Mouse (Mus musculus): ENCODE data around the gene Slc16a6. TPM values are rescaled to one million over a fixed set of nuclear protein-coding genes. Genes with fewer than 3 reads are reported as not detected.
"Not testable (repeated sequence)": the region's sequence is repeated elsewhere in the genome, so short reads cannot be mapped to it uniquely, and the experiment has no call there.

Gene Slc16a6
- 10 to 100 TPM; 18.6 to 20.8 TPM for total RNA-seq (2021)
- long read RNA-seq, experiment 1, full-length matches to known transcripts: 12 of 14 reads
- long read RNA-seq, experiment 1, partial matches to known transcripts: 1 of 14 reads
- long read RNA-seq, experiment 1, other reads (novel, unspliced or antisense): 1 of 14 reads
- long read RNA-seq, experiment 2, transcript Slc16a6-203 (6 exons, 2,354 nt): major isoform, 7 of 11 reads
- long read RNA-seq, experiment 2, partial matches to known transcripts: 3 of 11 reads
- long read RNA-seq, experiment 2, other reads (novel, unspliced or antisense): 1 of 11 reads

DNA sequence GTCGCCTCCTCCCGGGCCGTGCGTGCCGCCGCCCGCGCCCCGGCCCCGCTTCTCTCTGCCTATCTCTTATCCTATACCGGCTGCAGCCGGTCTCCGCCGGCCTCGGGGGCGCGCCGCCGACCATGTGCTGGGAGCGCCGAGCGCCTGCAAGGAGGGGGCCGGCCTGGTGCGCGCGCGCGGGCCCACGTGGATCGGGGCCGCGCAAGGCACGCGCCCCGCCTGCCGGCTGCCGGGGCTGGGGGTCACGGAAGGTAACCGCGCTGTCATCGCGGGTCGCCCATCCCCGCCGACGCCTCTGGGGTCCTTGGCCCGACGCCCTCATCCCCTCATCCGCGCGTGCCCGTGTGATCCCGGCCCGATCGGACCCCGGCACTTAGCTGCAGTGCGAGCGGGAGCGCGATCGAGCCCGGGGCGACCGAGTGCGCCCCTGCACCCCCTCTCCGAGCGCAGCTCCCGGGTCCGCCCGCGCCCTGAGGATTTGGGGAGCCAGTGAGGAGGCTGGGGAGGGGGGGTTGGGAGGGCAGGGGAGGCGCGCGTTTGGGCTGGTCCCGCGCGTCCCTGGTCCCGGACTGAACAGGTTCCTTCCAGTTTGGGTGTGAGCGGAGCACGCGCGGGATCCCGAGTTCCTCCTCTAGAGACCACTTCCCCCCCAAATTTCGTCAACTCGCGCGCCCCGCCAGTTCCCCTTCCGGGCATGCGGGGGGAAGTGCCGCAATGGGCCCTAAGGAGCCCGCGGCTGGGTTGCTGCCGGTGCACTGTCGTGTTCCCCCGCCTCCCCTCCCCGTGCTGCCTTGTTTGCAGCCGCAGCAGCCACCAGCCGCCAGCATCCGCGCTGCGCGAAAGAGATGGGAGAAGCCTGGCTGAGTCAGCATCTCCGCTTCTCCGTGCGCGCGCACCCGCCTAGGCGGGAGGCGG, at the start of gene Slc16a6, which contains the start of gene Arsg:
TSS of gene Slc16a6 (minus strand) at position 428 of the 915 bp plus-strand sequence.
TSS of gene Arsg (plus strand) at position 204 of the 915 bp plus-strand sequence.
- peak; percentile 82 for DNase-seq

DNA sequence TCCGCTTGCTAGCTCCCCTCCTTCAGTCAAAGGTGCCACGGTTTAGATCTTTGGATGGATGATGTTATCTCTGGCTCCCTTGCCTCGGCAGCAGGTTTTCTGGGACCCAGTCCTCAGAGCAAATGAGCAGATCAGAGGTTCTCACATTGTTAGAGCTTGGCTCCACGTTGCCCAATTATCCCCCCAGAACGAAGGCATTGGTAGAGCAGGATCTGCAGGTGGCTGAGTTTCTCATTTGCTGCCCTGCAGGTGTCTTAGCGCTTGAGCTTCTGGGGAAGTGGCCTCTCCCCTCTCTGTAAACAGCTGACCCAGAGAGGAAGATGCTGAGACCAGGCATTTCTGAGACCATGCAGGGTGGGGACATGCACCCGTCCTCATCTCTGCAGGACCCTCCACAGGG, 47.6 kb upstream of the Slc16a6 start:
- DNase-seq: no peak

DNA sequence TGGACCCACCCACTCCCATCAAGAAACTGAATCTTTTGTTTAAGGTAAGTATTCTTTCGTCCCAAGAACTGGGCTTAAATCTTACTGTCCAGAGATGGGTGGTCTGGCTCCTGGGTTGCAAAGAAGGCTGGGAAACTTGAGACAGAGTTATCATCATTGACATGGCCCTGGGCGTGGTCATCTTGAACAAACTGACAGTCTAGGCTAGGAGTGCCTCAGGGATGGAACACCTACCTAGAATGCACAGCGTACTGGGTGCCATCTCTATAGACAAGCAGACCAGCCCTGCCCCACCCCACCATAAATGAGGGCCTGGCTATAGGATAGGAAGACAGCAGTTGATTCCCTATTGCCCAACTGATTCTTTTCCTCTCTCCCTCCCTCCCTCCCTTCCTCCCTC, 44.4 kb upstream of the Slc16a6 start:
- DNase-seq: no peak

DNA sequence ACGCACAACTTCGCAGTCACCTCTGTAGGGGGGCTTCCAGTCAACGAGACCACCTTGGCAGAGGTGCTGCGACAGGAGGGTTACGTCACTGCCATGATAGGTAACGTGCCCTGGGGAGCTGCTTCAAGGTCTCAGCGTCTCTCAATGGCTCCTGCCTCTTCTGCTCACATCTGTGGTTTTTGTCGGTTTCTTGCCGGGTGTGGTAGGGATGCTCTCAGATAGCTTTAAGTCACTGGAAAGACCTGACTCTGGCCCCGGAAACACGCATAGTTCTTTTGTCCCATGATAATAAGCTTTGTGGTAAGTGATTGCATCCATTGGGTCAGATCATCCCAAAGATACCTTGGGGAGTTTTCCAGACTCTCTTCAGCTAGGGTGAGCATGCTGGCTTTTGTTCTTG, 43.9 kb upstream of the Slc16a6 start:
- no peak for DNase-seq

DNA sequence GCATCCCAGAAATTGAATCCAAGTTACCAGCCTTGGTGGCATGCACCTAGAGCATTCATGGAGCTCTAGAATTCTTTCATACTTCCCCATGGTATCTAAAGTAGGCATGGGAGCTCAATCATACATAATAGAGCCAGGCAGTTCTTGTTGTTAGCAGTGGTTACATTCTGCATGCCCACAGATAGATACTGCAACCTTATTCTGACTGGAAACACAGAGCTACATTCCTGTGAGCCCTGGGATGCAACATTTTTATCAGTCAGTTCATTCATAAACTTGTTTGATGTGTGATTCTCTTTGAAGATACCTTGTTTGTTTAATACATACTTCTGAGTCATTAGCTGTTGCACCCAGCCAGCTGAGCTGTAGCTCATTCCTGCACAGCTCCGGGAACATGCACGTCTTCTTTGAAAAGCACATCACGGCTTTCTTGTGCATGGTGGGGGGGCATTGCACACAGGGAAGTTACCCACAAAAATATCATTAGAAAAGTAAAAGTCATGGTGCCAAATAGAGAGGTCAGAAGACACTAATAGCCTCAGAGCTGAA, 40.7 kb upstream of the Slc16a6 start:
- no peak for DNase-seq

DNA sequence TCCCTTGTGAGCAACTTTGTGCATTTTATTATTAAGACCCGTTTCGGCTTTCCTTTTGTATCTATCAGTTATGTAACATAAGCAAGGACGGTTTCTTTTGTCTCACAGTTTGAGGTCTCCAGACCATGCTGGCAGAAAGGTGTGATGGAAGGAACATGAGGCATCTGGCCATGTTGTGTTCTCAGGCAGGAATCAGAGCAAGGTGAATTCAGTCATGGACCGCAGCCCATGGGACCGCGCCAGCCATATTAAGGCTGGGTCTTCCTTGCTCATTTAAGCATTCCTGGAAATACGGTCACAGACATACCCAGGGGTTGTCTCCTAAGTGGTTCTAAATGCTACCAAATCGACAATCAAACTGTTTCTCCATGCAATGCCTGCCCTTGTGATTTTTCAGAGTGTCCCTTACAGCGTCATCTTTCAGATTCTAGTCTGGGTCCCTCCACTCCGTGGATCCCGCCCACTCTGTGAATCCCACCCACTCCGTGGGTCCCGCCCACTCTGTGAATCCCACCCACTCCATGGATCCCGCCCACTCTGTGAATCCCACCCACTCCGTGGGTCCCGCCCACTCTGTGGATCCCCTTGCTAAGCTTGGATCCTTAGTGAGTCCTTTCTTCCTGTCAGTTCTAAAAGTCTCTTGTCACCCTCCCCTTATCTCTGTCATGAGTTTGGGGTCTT, 39.7 kb upstream of the Slc16a6 start:
- no peak for DNase-seq

DNA sequence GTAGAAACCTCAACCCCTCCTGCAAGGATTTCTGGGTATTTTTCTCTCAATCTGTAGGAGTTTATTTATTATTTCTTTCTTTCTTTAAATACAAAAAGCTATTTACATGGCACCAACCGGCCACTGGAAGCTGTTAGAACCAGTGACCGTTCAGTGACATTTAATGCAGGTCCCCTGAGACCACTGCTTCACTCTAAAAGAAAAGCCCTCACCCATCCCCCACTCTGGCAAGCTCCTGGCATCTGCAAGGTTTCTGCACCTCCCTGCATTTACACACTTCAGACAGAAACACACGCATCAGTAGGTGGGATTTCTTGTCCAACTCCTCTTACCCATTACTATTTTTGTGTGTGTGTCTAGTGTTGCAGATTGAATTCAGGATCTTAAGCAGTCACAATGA, 33.7 kb upstream of the Slc16a6 start:
- DNase-seq: no peak

DNA sequence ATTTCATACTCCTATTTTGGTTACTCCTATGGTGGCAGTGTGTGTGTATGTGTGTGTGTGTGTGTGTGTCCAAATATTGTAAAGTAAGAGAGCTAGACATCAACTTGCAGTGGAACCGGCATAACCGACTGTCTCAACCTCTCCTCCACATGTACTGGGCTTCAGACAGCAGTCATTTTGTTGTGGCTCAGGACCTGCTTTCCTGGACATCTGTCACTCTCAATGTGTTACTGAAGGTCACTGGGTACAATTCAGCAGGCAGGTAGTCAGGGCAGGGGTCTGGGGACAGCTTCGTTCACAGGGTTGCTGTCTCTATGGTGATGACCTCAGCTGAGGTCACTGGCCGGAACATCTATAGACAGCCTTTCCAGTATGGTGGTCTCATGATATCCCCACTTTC, 32.4 kb upstream of the Slc16a6 start:
- DNase-seq: no peak

DNA sequence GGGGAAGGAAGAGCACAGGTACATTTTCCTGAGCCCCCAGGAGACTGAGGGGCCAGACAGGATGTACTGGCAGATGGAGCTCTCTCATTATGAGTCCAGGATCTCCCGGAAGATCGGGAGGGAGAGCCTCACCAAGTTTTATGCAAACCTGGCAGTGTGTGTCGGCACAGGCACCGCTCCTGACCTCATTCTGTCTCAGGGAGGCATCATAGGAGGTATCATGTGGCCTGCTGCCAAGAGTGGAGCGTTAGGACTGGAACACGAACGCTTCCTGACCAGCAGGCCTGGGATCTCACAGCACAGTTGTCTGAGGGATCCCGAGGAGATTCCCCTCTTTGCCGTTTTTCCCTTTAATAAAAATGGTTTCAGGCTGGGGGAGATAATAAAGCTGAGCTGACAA, 31.6 kb upstream of the Slc16a6 start:
- peak; percentile 40 for DNase-seq

DNA sequence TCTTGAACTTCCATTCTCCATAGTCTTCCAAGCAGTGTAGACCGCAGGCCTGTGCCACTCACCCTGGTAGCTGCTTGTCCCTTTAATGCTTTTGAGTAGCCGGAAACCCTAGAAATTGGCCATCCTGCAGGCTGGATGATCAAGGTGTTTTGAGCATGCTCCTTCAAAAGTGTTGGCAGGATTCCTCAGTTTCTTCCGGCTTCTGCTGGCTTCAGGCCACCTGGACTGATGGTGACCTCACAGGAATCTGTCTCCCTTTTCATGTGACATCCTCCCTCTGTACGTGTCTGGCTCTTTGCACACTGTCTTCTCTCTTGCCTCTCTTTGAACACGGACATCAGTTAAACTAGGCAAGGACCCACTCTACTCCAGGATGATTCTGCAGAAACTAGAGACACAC, 26.8 kb upstream of the Slc16a6 start:
- DNase-seq: peak; percentile 25

DNA sequence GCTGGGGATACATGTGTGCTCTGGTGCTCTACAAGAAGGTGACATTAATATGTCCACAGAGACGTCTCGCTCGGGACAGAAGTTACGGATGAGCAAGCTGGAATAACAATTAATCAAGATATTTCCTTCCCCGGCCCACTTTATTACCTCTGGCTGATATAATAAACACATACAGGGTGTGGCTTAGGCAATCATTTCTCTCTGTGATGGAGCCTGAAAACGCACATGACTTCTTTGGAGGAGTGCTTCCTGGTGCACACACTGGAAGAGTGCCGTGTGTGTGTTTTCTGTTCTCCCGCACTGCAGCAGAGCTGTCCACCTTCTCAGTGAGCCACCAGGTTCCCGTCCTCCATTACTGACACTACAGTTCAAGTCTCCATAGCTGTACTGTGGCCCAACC, 24.6 kb upstream of the Slc16a6 start:
- no peak for DNase-seq

DNA sequence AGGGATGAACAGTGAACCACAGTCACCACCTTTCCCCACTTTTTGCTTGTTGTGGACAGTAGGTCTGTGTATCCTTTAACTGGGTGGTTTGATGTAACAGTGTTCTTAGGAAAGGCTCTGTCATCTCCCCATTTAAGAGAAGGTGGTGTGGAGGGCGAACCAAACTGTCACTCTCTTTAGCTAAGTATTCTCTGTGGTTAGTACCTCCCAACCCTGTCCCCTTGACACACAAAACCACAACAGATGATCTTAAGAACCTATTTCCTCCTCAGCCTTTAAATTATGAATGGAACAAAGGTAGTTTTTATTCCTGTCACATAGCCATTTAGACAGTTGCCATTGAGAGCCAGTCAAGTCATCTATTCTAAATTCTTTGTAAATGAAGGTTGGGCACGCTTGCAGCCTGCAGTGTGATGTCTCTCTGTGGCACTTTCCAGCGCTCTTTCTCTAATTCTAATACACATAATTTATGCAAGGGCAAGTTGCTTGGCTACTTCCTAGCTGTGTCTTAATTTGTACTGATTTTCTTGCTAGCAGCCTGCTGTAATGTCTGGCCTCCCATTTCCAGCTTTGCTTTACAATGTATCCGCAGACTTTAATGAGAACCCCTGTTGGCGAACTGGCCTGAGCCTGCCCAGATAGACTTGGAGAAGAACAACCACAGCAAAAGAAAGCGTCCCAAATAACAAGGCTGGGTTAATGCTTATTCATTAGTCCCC, 23.8 kb upstream of the Slc16a6 start:
- DNase-seq: no peak

DNA sequence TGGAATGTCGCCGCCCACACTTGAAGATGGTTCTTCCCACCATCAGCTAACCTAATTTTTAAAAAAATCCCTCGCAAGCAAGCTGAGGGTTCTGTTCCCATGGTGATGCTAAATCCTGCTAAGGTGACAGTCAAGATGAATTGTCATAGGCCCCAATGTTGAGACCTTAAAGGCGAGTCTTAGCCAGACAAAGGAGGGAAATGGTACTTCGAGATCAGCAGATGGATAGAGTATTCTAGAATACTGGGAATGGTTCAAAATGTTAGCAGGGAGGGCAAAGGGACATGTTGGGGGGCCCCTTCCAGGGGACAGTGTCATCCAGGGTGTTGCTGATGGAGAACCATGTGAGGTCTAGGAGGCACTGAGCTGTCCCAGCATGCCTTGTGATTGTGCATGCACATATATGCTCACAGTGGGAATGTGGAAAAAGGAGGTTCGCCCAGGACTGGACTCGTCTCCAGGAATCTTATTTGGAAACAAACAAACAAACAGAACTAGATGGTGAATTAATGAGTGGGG, 23.1 kb upstream of the Slc16a6 start:
- DNase-seq: no peak

DNA sequence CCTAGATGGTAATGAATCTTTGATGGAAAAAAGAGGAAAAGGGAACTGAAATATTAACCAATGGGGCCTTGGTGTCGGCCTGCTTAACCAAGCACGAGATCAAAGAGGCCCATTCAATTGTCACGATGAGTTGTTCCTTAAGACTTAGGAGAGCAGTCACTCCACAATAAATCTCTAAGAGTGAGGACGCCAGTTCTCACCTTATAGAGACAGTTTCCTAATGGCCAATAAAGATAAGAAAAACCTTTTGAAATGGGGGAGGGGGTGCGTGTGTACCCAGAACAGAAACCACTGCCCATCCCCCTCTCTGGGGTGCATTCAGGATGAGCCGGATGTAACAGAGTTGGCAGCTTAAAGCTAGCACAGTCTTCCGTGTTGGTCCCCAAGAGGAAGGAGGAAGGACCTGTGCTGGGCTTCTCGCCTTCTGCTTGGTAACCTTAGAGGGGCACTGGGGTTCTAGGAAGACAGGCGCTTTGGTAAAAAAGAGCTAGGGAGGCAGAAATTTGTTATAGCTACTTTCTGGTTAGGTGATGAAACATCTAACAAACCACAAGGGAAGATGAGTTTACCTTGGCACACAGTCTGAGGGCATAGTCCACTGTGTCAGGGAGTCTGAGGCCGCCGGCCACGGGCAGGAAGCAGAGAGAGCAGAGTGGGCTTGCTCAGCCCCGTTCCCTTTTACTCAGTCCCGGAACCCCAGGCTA, 22.5 kb upstream of the Slc16a6 start:
- no peak for DNase-seq

DNA sequence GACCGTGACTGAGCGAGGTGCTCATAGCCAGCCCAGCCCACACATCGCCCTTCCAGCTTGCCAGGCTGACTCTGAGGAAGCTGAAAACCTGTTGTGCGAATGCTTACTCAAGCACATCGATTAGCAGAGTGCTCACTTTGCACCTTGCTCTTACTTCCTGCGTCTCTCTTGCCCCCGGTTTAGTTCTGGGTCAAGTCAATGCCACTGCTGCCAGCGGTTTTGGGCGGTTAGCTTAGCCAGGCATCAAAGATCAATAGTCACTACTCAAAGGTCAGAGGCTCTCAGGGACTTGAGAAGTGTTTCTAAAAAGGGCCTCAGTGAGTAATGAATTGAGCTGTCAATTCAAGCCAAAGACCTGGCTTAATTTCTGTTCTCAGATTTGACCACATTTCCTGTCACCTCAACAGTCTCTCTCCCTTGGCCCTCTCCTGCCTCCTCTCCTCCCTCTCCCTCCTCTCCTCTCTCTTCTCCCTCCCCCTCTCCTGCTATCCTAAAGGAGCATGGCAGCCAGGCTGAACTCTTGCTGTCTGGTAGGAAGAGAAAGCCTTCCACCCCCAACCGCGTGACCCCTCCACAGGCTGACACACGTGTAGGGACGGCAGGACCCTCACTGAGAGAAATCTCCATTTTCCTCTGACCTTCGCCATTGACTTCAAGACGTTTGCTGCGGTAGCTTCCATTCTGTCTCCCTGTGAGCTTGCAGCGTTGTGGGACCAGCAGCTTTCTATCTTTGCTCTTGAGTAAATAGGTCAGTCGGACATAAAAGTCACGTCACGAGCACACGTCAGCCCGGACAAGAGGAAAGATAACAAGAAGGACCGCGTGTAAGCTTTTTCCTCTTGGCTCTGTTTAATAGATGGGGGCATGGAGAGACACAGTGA, 21.7 kb upstream of the Slc16a6 start:
- DNase-seq: no peak

DNA sequence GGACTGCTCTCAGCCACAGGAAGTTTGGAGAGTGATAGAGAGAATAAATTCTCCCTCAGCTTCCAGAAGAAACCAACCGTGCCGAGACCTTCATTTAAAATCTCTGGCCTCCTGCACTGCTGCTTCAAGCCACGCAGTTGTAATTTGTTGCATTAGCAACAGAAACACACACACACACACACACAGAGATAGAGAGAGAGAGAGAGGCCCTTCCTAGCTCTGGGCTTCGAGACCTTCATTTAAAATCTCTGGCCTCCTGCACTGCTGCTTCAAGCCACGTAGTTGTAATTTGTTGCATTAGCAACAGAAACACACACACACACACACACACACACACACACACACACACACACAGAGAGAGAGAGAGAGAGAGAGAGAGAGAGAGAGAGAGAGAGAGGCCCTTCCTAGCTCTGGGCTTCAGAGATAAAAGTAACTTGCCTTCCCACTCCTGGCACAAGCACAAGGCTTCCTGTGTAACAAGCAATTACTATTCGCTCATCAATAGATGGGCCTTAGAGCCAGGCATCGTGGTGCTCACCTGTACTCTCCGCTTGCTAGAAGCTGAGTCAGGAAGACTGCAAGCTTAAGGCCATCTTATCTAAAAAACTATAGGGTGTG, 19.6 kb upstream of the Slc16a6 start:
- DNase-seq: not testable (repeated sequence)

DNA sequence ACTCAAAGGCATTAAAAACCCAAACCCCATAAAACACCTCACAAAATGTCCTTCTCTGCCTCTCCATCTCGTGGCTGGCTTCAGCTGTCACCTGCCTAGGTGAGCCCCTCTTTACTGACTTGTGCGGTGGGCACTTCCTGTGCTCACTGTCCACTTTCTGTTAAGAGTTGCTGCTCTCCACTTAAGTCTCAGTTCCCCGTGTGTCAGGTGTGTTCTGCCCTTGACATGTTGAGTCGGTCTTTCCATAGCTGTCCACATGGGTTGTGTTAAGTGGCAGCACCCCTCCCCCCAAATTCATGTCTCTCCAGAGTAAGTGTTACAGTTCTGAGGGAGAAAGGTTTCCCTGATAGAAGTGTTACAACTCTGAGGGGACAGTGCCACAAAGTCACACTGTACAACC, 18.4 kb upstream of the Slc16a6 start:
- no peak for DNase-seq

DNA sequence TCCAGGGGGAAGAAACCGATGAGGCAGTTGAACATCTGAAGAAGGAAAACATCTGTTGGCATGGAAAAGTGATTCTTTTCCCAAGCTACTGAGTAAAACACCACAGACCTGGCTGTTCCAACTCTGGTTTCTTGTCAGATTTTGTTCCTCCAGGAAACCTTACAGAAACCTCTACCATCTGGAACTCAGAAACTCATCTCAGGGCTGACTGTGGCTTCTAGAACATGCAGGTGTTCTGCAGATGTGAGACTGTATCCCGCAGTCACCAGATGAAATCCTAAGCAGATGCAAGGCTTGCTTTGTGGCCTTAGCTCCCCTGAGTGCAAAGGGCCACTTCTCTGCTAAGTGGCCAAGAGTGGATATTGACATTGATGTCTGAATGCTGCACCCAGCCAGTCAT, 16.4 kb upstream of the Slc16a6 start:
- no peak for DNase-seq

DNA sequence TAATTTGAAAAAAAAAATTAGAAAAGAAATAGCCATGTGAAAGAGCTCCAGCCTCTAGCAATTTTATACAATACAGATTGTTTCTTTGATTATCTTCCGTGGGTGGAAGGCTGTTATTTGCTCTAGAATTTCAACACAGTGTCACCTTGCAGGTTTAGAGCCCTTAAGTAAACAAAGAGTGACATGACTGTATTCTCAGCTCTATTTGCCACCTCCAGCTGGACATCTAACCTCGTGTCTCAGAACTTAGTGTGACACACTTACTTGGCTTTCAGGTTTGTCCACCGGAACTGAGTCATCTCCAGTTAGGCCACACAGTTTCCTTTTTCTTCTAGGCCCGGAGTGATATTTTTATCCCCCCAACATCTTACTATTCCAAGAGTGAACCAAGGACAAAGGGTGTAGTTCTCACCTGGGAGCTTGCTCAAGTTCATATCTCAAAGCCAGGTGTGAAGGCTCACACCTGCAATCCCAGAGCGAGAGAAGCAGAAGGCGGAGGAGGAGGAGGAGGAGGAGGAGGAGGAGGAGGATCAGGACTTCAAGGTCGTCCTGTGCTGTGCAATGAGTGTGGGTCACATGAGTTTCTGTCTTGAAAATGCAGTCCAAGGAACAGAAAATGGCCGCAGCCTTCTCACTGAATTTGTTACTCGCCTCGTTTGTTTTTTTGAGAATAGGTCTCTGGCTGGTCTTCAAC, 14.7 kb upstream of the Slc16a6 start:
- no peak for DNase-seq
